Mouse (Mus musculus) G1E-ER4 (cell line): ENCODE measurements around the gene Pafah2. TPM values are rescaled to one million over a fixed set of nuclear protein-coding genes. Genes with fewer than 3 reads are reported as not detected.

ENCODE experiments used
- GATA1 ChIP-seq: IDR thresholded peaks from one replicate; pipeline ENCODE4 v1.8.0; 2012; ENCODE audit warnings: low read length, inconsistent platforms
- polyA plus RNA-seq: library from polyadenylated mRNA; stranded (reverse); fragments of >175 nt; gene quantifications from 2 replicates; pipeline ENCODE4 v1.2.3, GENCODE M21; 2012

Pafah2 gene
- 26.9 and 28.3 TPM in 2 replicates for polyA plus RNA-seq

GRCm38 (mm10) chr4:134395977-134396825 is at the start of gene Pafah2:
Gene Pafah2, plus strand, starts transcription at chr4:134396320.
- TF ChIP-seq GATA1, result no peak

- TF ChIP-seq GATA1, result no peak
These were observed 48.0 kb upstream of the Pafah2 start for GRCm38 (mm10) chr4:134348078-134348477.

- TF ChIP-seq GATA1, result no peak
These were observed 47.6 kb upstream of the Pafah2 start for GRCm38 (mm10) chr4:134348545-134348944.

- TF ChIP-seq GATA1, result no peak
These were observed 46.3 kb upstream of the Pafah2 start for GRCm38 (mm10) chr4:134349829-134350228.

- TF ChIP-seq GATA1, result no peak
These were observed 45.5 kb upstream of the Pafah2 start for GRCm38 (mm10) chr4:134350641-134351040.

- no peak for TF ChIP-seq GATA1
These were observed 44.5 kb upstream of the Pafah2 start for GRCm38 (mm10) chr4:134351329-134352260.

GRCm38 (mm10) chr4:134352261-134352707 is 43.8 kb upstream of the Pafah2 start:
- TF ChIP-seq GATA1, result no peak

GRCm38 (mm10) chr4:134352929-134353328 is 43.2 kb upstream of the Pafah2 start:
- no peak for TF ChIP-seq GATA1

- TF ChIP-seq GATA1, result no peak
These were observed 42.4 kb upstream of the Pafah2 start for GRCm38 (mm10) chr4:134353527-134354409.

GRCm38 (mm10) chr4:134355841-134356452 is 40.2 kb upstream of the Pafah2 start:
- TF ChIP-seq GATA1, result no peak

- no peak for TF ChIP-seq GATA1
These were observed 39.3 kb upstream of the Pafah2 start for GRCm38 (mm10) chr4:134356591-134357460.

- TF ChIP-seq GATA1, result no peak
These were observed 38.7 kb upstream of the Pafah2 start for GRCm38 (mm10) chr4:134357461-134357771.

- no peak for TF ChIP-seq GATA1
These were observed 36.5 kb upstream of the Pafah2 start for GRCm38 (mm10) chr4:134359649-134360048.

- TF ChIP-seq GATA1, result no peak
These were observed 34.9 kb upstream of the Pafah2 start for GRCm38 (mm10) chr4:134361215-134361614.
